Mouse (Mus musculus) intestine, embryonic 14.5 days (tissue): ENCODE measurements around the gene Evi5l. TPM values are rescaled to one million over a fixed set of nuclear protein-coding genes. Genes with fewer than 3 reads are reported as not detected.

Source experiments
- ATAC-seq: fragments of 200-750 bp; cut with Nextera tagmentation; replicated peaks from 2 replicates; pipeline ENCODE4 v1.8.0; 2017; ENCODE audit warnings: low read depth, moderate number of reproducible peaks, moderate TSS enrichment, moderate library complexity; ENCODE audit not compliant: low FRiP score, low TSS enrichment
- DNase-seq: peaks from one replicate; pipeline ENCODE4 v3.0.0-alpha.2; 2018; ENCODE audit warnings: low spot score
- H3K27ac ChIP-seq: fragments of 300-500 bp; sonication (generic); 2 replicates; pipeline ENCODE4 v1.5.1; 2014; ENCODE audit warnings: low read depth, mild to moderate bottlenecking, control low read depth
- H3K27me3 ChIP-seq: fragments of 300-500 bp; sonication (generic); replicated peaks from 2 replicates; pipeline ENCODE4 v1.6.1; 2014; ENCODE audit warnings: low read length, control low read depth; ENCODE audit not compliant: control insufficient read depth, insufficient read depth
- H3K36me3 ChIP-seq: fragments of 300-500 bp; sonication (generic); 2 replicates; pipeline ENCODE4 v1.6.1; 2014; ENCODE audit warnings: low read length, control low read depth; ENCODE audit not compliant: control insufficient read depth, insufficient read depth
- H3K4me1 ChIP-seq: fragments of 300-500 bp; sonication (generic); replicated peaks from 2 replicates; pipeline ENCODE4 v1.6.1; 2014; ENCODE audit warnings: low read length, control low read depth, mixed read lengths; ENCODE audit not compliant: control insufficient read depth, insufficient read depth
- H3K4me2 ChIP-seq: fragments of 300-500 bp; sonication (generic); 2 replicates; pipeline ENCODE4 v1.6.1; 2014; ENCODE audit warnings: low read length
- H3K4me3 ChIP-seq: fragments of 300-500 bp; sonication (generic); 2 replicates; pipeline ENCODE4 v1.5.1; 2014; ENCODE audit warnings: low read depth, low read length, control low read depth, mixed read lengths
- H3K9ac ChIP-seq: fragments of 300-500 bp; sonication (generic); 2 replicates; pipeline ENCODE4 v1.6.1; 2014; ENCODE audit warnings: mild to moderate bottlenecking, low read length
- H3K9me3 ChIP-seq: fragments of 300-500 bp; sonication (generic); 2 replicates; pipeline ENCODE4 v1.6.1; 2016; ENCODE audit warnings: low read length, control low read depth; ENCODE audit not compliant: control insufficient read depth
- WGBS: fragments of 180-500 bp; shearing (Covaris S2); extraction: QIAGEN DNeasy Blood & Tissue Kit; methylation state at CpG from one replicate; pipeline ENCODE4 v1.1.7; 2014; 5-methylcytosine and 5-hydroxymethylcytosine counted together
- polyA plus RNA-seq: library from polyadenylated mRNA; unstranded; fragments of >200 nt; fragmentation: Nextera tagmentation; extraction: Ambion mirVana; gene quantifications from 2 replicates; pipeline ENCODE4 v1.2.1, GENCODE M21; 2014

Evi5l gene
- polyA plus RNA-seq, 1 experiment from 2014 or later: 20.2 TPM

GRCm38 (mm10) chr8:4213210-4214005 is 47.0 kb downstream of the Evi5l start:
- H3K27ac ChIP-seq: peak overlapping the region; percentile 65
- peaks cover 37% of the 10 kb centered on the region for H3K27me3 ChIP-seq
- H3K9ac ChIP-seq: peak overlapping the region; percentile 41
- 0 out of 2 replicates have a peak, but pooled peaks cover 6% of the 10 kb centered on the region for H3K36me3 ChIP-seq
- no peaks in the 10 kb centered on the region for H3K9me3 ChIP-seq
- DNase-seq: peak; percentile 81
- peaks cover 10% of the 10 kb centered on the region; the same call in 1 of the 2 replicates for H3K4me1 ChIP-seq
- peak overlapping the region; percentile 88 for H3K4me2 ChIP-seq
- WGBS: 3% methylated on average over 18 of the region's 18 CpGs
- ATAC-seq: peak; percentile 68
- peak overlapping the region; percentile 41 for H3K4me3 ChIP-seq

DNA sequence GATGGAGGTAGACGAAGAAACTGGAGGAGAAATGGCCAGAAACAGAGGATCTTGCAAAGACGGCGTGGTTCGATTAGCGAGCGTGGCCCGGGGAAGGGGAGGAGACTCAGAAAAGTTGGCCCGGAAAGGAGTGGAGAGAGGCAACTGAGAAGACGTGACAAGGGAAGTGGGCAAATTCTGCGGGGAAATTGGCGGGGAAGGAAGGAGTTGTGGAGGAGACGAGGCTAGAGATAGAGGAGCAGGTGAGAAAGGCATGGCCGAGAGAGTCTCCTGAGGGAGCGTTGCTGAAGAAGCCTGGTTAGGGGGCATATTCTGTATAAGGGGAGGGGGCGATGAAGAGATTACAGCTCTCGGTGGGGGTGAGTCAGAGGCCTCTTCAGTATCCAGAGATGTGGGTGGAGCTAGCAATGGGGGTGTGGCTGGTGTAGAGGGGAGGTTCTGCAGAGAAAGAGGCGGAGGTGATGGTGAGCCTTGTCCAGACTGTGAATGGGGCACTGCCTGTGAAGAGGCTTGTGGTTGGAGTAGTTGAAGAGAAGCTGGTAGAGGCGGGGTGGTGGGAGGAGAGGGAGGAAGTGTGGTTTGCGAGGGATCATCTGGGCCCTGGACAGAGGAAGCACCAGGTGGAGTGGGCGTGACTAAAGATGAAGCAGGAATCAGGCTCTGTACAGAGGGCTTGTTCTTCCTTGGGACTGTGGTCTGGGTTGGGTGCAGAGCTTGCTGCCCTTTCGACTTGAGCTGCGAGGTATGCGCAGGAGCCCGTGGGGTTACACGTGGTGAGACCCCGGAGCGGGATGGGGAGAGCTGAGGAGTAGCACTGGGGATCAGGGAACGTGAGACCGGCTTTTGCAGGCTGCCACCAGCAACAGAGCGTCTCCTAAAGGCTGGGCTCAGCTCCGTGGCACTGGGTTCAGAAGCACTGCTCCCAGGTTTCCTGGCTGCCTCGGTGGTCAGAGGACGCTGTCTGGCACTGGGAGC is 47.9 kb downstream of the Evi5l start:
- peak; percentile 58 for ATAC-seq
- 8% methylated on average over 33 of the region's 33 CpGs for WGBS
- peak overlapping the region; percentile 88 for H3K4me2 ChIP-seq
- no peaks in the 10 kb centered on the region for H3K9me3 ChIP-seq
- H3K27ac ChIP-seq: peak overlapping the region; percentile 65
- peaks cover 40% of the 10 kb centered on the region for H3K27me3 ChIP-seq
- H3K4me3 ChIP-seq: peak overlapping the region; percentile 41
- H3K4me1 ChIP-seq: peaks cover 10% of the 10 kb centered on the region; the same call in 1 of the 2 replicates
- H3K36me3 ChIP-seq: 0 out of 2 replicates have a peak, but pooled peaks cover 6% of the 10 kb centered on the region
- peak; percentile 83 for DNase-seq
- H3K9ac ChIP-seq: 0 out of 2 replicates have a peak overlapping the region, but pooled peaks have one; percentile 29

GRCm38 (mm10) chr8:4216296-4216695 is 49.9 kb downstream of the Evi5l start:
- H3K4me1 ChIP-seq: peaks cover 10% of the 10 kb centered on the region; the same call in 1 of the 2 replicates
- H3K36me3 ChIP-seq: no peaks in the 10 kb centered on the region
- H3K27ac ChIP-seq: no peak overlapping the region
- 7% methylated on average over 18 of the region's 18 CpGs for WGBS
- H3K27me3 ChIP-seq: peaks cover 40% of the 10 kb centered on the region
- H3K9ac ChIP-seq: peak overlapping the region; percentile 43
- DNase-seq (no peak), ATAC-seq (no peak)
- H3K4me3 ChIP-seq: peak overlapping the region; percentile 37
- H3K4me2 ChIP-seq: peak overlapping the region; percentile 63
- no peaks in the 10 kb centered on the region for H3K9me3 ChIP-seq

GRCm38 (mm10) chr8:4216791-4217621 is 50.6 kb downstream of the Evi5l start, which contains the start of gene Prr36:
Gene Prr36 (minus strand): TSS chr8:4217459.
- Histone ChIP-seq H3K36me3 (no peaks in the 10 kb centered on the region), H3K4me3 (peak within 1 kb of the TSS; percentile 37), H3K4me1 (peaks cover 10% of the 10 kb centered on the region; the same call in 1 of the 2 replicates), H3K27me3 (peaks cover 40% of the 10 kb centered on the region), H3K4me2 (peak within 1 kb of the TSS; percentile 63), H3K27ac (no peak within 1 kb of the TSS), H3K9ac (peak within 1 kb of the TSS; percentile 43), H3K9me3 (no peaks in the 10 kb centered on the region)
- whole genome bisulfite sequencing: 1% methylated on average over 44 of the region's 44 CpGs
- ATAC-seq (peak; percentile 65), DNase-seq (peak; percentile 82)

DNA sequence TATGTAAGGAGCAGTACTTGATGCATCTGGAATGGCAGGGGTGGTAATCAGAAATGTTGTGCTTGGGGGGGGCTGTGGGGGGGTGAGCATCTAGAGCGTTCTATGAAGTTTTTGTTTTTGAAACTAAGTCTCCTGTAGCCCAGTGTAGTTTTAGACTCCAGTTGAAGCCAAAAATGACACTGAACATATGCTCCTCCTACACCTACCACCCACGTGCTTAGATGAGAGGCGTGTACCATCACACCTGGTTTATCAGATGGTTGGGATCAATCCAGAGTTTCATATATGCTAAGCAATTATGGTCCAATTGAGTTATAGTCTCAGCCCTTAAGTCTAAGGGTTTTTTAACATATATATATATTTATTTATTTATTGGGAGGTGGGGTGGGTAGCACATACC is 53.2 kb downstream of the Evi5l start:
- Histone ChIP-seq H3K4me2 (no peak overlapping the region), H3K27ac (no peak overlapping the region), H3K36me3 (no peaks in the 10 kb centered on the region), H3K4me3 (no peak overlapping the region), H3K27me3 (peaks cover 37% of the 10 kb centered on the region), H3K4me1 (peaks cover 4% of the 10 kb centered on the region; the same call in 1 of the 2 replicates), H3K9me3 (no peaks in the 10 kb centered on the region), H3K9ac (no peak overlapping the region)
- ATAC-seq (no peak), DNase-seq (no peak)
- WGBS: 87% methylated on average over 3 of the region's 3 CpGs

DNA sequence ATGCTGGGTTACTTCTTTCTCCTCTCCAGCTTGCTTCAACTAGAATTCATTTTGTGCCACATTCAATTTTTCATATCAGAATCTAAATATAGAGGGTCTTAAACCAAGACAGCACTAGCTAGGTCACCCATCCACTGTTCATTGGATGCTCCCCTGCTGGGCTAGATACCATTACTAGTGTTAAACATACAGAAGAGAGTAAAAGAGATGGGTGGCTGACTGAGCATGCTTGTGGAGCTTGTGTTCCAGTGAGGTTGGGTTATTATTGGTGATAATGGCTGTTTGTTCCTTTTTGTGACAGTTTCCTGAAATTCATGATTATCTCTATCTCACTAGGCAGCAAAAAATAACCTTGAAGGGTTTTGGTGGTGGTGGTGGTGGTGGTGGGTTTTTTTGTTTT is 55.7 kb downstream of the Evi5l start:
- DNase-seq: no peak
- Histone ChIP-seq H3K36me3 (no peaks in the 10 kb centered on the region), H3K9ac (no peak overlapping the region), H3K4me1 (no peaks in the 10 kb centered on the region), H3K9me3 (no peaks in the 10 kb centered on the region), H3K27ac (no peak overlapping the region), H3K4me3 (no peak overlapping the region), H3K4me2 (no peak overlapping the region), H3K27me3 (peaks cover 15% of the 10 kb centered on the region)
- no peak for ATAC-seq

GRCm38 (mm10) chr8:4226323-4226722 is 60.0 kb downstream of the Evi5l start:
- Histone ChIP-seq H3K4me1 (no peaks in the 10 kb centered on the region), H3K4me2 (peak overlapping the region; percentile 60), H3K4me3 (peak overlapping the region; percentile 24; the same call in 1 of the 2 replicates), H3K27ac (no peak overlapping the region), H3K9ac (no peak overlapping the region), H3K9me3 (no peaks in the 10 kb centered on the region), H3K36me3 (no peaks in the 10 kb centered on the region), H3K27me3 (no peaks in the 10 kb centered on the region)
- 0 out of 2 replicates have a peak, but pooled peaks have one; percentile 16 for ATAC-seq
- WGBS: 20% methylated on average over 4 of the region's 4 CpGs
- no peak for DNase-seq
